ENCODE assay signal across 8 mouse cellular contexts in genomic region chr1:102628061-102628460, GRCm38 (mm10).
A peak's percentile ranks its signal among the peaks of the same experiment; 100 is the strongest.
DNase-seq lines count a peak whose midpoint lies in the region; ATAC-seq lines count a peak whose summit lies in the region.

No protein-coding gene starts in this region.

- no peaks in the 10 kb centered on the region for H3K36me3 ChIP-seq in intestine, embryonic 14.5 days (ENCODE audit: control insufficient read depth, insufficient read depth, low read length)

- H3K27ac ChIP-seq in intestine, embryonic 14.5 days (ENCODE audit: low read depth) = no peak overlapping the region

- ATAC-seq in intestine, embryonic 14.5 days (replicated peaks; ENCODE audit: low FRiP score, low TSS enrichment, low read depth) = peak; percentile 100
- peak; percentile 95 for ATAC-seq in megakaryocyte progenitor cell, adult 5-6 weeks (replicated peaks; ENCODE audit: poor library complexity)

- no peaks in the 10 kb centered on the region for H3K27me3 ChIP-seq in intestine, embryonic 14.5 days (replicated peaks; ENCODE audit: control insufficient read depth, insufficient read depth, low read length)

- peak; percentile 96 to 100 for DNase-seq in adrenal gland, adult (ENCODE audit: inconsistent age in 2 of 2, low spot score in 1 of 2)
- DNase-seq in embryo, embryonic 9.5 days (ENCODE audit: extremely low spot score) = peak; percentile 91
- peak; percentile 91 to 94 for DNase-seq in gastrocnemius, postnatal 4 days (ENCODE audit: low spot score in 2 of 2)
- peak; percentile 87 for DNase-seq in intestine, embryonic 14.5 days (ENCODE audit: low spot score)
- peak; percentile 83 to 99 for DNase-seq in left cerebral cortex, adult 9 months (ENCODE audit: low spot score in 2 of 2)
- DNase-seq in right cerebral cortex, postnatal 14 days = peak; percentile 86
- DNase-seq in urinary bladder, postnatal 36 days (ENCODE audit: low spot score in 2 of 2) = peak; percentile 98 to 100

- no peak overlapping the region for H3K4me3 ChIP-seq in intestine, embryonic 14.5 days (ENCODE audit: low read depth, low read length)

- no peak overlapping the region for H3K4me2 ChIP-seq in intestine, embryonic 14.5 days (ENCODE audit: low read length)

- 79% methylated on average over 7 of the region's 7 CpGs for WGBS in intestine, embryonic 14.5 days

- no peak overlapping the region for H3K9ac ChIP-seq in intestine, embryonic 14.5 days (ENCODE audit: low read length)

- H3K9me3 ChIP-seq in intestine, embryonic 14.5 days (ENCODE audit: control insufficient read depth, low read length) = no peaks in the 10 kb centered on the region

- no peaks in the 10 kb centered on the region for H3K4me1 ChIP-seq in intestine, embryonic 14.5 days (replicated peaks; ENCODE audit: control insufficient read depth, insufficient read depth, low read length)
